Mouse (Mus musculus): Measurements from ENCODE around the gene Tnfsf10.
A peak's percentile ranks its signal among the peaks of the same experiment; 100 is the strongest.

The Tnfsf10 gene

DNA sequence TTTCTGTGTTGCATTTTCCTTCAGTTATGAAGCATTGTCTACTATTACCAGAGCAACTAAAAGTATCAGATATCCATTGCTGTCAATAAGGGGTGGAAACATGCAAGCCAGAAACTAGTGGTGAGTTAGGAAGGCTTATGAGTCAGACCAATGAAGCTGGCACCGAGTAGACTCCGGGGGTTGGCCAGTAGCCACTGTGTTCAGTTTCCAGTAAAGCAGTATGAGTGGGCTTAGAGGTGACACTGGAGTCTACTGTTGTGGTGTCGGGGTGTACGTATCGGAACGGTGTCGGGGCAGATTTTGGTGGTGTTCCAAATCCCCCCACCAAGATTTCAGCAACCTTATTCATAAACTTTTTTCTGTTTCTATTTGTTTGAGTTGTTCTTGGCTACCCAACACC is 5.9 kb upstream of the Tnfsf10 start:
- no peak for DNase-seq

DNA sequence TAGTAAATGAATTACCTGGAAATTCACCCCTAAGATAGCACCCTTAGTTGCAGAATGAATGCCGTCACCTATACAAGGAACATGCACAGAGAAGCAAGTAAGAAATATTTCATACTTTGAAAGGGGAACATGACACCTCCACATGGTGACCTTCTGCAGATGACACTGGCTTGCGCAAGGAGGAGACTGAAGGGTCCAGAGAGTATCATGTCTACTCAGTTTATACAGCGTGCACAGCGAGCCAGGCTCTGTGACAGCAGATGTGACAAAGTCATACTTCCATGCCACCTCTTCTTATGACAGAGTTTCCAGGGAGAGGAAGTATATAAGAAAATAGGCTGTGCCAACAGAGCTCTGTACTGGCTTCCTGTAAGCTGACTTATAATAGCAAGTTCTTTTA is 5.4 kb upstream of the Tnfsf10 start:
- no peak for DNase-seq

DNA sequence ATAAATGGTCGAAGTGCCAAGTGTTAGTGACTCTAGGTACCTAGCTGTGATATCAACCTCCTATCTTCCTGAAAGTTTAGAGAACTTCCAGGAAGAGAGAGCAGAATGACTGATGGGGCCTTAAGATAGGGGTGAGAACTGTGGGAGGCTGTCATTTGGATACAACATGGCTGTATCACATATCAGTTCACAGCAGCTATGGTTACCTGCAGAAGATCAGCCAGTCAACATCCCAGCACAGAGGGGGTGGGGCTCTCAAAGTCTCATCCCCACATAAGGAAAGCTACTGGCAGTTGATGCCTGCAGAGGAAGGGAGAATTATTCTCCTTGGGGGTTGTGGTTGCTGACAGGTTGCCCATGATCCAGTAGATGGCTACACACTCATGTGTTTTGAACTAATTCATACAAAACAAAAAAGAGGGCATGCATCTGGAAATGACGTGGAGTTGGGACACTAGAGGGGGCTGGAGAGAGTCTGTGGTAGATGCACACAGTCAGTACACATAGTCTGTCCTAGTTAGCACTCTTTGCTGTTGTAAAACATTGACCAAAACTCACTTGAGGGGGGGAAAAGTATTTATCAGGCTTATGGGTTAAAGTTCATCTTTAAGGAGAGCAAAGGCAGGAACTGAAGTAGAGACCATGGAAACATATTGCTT is 2.2 kb upstream of the Tnfsf10 start:
- no peak for DNase-seq

DNA sequence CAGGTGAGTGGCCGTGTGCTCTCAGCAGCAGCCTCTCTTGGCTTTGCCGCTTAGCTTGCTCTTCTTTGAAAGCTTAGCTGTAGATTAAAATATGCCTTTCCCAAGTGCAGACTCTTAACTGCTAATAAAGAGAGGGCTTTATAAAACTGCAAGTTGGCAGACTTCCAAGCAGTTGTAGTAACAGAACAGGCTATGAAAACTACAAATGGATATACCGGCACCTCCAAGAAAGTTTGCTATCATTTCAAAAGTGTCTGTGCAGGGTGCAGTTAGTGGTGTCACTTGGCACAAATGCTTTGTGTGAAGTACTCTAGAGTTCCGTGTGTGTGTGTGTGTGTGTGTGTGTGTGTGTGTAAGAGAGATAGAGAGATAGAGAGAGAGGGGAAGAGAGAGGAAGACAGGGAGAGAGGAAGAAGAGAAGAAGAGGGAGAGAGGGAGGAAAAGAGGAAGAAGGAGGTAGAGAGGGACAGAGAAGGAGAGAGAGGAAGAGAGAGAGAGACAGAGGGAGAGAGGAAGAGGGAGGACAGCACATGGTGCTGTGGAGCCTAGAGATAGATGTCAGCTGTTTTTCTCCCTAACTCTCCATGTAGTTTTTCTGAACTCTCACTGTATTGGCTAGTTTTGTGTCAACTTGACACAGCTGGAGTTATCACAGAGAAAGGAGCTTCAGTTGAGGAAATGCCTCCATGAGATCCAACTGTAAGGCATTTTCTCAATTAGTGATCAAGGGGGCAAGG is 628 bp downstream of the Tnfsf10 start:
- no peak for DNase-seq

DNA sequence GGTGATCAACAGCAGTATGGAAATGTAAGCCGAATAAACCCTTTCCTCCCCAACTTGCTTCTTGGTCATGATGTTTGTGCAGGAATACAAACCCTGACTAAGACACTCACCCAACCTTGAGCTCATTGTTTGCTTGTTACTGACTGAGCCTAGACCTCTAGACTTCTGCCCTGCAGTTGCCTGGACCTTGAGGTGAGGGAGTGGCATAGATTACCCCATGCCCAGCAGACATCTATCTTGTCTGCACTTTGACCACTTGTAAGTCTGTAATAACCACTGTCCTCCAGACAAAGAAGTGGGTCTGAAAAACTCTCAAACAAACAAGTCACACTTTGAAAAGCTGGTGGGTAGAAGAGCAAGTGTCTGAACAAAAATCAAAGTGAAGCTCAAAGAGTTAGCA is 2.8 kb downstream of the Tnfsf10 start:
- DNase-seq, result no peak

DNA sequence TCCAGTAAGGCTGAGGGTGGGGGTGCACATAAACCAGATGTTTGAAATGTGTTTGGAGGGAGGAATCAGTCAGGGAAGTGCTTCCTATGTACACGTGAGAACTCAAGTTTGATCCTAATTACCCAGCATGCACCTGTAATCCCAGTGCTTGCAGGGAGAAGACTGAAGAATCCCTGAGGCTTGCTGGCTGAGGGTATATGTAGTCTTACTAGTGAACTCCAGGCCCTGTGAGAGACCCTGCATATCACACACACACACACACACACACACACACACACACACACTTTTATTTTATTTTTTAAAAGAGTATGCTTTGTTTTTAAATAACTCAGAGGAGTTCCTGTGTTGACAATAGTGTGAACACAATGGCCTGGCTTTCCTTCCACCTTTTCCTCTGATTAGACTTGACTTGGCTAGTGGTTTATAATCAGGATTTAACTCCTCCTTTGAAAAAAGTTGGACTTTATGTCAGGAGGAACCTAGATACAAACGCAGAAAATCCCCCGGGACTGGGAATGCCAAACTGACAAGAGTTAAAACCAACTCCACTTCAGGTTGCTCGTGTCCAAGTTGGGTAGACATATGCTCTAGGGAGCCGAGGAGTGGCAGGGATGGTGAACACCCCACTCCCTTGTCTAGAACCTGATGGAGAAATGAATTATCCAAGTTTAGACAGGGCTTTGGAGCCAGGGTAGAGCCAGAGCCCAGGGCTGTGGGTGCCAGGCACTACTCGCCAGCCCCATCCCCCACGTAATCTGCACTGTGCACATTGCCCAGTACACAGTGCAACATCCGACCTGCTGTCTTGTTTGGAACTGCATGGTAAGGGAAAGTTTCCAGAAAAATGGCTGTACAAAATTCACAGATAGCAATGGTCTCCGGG is 4.0 kb downstream of the Tnfsf10 start:
- DNase-seq, result peak; percentile 29 to 60

DNA sequence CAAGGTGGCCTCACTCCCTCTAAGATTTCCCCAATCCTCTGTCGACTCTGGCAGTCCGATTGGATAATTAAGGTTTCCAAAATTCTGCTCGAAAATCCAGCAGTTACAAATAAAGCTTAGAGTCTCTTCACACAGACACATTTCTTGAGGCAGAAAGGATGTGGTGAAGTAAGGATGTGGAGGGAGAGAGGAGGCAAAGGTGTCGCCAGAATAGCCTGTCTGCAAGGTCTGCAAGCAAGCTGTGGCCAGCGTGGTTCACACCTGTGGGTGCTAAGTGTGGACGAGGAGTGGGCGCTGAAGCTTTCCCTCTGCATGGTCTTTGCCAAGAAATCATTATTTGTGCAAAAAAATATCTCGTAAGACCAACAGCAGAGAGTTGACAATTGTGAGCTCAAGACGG is 5.8 kb downstream of the Tnfsf10 start:
- DNase-seq, result no peak

DNA sequence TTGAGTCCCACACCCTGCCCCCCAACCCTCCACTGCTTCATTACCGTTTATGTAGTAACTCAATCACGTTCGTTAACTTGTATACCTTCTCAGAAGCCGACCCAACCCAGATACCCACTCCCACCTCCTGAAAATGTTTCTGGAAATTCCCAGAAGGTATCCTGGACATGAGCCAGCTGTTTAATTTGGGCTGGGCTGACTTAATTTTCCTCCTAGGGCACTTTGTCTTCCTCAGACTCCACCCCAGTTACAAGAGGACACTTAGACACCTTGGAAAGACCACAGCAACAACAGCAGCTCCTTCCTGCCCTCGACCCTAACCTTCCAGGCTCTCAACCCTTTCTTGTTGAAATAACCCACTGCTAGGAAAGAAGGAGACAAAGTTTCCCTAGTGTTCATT is 6.7 kb downstream of the Tnfsf10 start:
- DNase-seq, result peak in 1 of 2 experiments; percentile 22

DNA sequence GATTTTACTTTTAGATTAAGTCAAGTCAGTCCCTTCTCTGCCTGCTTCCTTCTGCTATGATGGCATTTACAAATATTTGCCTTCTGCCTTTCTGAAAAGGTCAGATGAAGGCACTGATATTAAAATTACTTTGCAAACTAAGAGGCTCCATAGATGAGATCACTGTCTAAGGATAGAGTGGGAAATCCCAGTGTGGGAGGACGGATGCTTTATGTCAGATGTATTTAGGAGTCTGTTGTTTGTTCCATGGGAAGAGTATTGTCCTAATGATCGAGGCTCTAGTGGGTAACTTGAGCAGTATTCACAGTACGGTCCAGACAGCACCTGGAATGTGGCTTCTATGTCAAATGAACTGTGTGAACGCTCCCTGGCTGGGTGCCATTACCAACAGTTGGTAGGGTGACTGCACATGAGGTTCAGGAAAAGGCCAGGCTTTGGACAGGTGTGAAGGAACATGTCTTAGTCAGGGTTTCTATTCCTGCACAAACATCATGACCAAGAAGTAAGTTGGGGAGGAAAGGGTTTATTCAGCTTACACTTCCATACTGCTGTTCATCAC is 9.9 kb downstream of the Tnfsf10 start:
- peak; percentile 64 to 79 for DNase-seq

DNA sequence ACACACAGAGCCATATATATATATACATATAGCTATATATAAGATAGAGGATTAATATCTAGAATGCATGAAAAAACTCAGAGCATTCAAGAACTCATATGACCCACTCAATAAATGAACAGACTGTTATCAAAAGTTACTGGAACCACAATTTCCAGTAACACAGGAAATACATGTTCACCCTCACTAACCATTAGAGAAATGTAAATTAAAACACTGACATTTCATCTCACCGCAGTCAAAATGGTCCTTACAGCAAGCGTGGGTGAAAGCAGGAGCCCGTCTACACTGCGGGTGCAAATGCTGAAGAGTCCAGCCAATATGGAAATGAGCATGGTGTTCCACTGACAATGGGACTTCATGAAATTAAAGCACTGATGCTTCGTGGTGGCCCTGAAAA is 13.9 kb downstream of the Tnfsf10 start:
- DNase-seq, result no peak

DNA sequence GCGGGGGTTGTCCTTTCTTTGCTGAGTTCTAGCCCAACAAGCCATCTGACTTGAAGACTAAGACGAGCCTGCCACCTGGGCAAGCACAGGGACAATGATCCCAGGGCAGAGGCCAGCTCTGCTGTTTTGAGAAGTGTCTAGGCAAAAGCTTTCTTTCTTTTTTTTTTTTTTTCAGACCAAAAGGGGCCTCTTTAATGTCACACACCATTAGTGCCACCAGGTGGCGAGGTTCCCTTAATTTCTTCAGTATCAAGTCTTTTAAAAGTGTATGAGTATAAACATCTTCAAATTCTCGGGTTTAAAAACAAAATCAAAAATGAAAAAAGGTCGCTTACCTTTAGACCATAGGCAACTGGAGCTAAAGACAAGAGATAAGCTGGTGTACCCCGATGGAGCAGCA is 21.6 kb downstream of the Tnfsf10 start:
- DNase-seq, result peak; percentile 78 to 81

DNA sequence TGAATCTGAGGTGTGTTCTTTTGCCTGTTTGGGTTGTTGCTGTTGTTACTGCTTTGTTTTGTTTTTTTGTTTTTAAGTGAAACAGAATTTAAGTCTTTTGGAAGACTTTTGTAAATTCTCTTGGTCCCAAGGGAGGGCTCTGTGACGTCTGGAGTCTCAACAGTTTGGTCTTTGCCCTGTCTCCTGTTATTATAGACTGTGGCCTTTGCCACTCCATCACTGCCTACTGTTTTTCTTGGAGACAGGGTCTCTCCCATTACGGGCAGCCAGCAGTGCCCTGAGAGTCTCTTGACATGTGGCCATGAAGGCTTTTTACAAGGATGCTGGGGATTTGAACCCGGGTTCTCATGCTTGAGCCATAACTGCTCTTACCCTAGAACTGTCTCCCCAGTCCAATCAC is 22.1 kb downstream of the Tnfsf10 start:
- DNase-seq, result no peak

DNA sequence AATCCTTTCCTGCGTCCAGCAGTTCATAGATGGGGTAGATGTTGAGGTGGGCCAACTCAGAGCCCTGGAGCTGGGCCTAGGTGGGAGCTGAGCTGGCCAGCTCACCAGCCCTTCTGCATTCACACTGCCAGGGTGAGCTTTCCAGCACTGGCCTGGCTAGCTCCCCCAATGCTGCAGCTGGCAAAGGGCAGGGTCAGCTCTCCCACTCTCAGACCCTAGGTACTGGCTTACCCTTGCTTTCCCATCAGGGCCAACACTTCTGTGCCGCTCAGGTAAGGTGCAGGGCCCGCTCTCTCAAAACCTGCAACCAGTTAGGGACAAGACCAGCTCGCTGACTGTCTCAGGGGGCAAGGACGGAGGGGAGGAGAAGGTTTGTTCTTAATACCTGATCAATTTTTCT is 23.9 kb downstream of the Tnfsf10 start:
- no peak for DNase-seq

DNA sequence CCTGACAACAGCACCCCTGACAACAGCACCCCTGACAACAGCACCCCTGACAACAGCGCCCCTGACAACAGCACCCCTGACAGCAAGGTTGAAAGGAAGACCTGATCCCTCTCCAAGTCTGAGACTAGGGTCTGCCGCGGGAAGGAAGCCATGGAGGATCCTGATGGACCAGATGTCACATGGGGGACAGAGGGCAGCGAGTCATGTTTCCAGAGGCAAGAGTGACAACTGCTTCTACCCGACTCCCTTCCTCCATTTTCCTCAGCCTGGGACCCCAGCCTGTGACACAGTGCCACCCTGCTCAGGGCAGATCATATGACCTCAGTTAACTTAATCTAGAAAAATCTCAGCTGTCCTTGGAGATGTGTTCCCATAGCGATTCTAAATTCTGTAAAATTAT is 25.6 kb downstream of the Tnfsf10 start:
- DNase-seq, result no peak

DNA sequence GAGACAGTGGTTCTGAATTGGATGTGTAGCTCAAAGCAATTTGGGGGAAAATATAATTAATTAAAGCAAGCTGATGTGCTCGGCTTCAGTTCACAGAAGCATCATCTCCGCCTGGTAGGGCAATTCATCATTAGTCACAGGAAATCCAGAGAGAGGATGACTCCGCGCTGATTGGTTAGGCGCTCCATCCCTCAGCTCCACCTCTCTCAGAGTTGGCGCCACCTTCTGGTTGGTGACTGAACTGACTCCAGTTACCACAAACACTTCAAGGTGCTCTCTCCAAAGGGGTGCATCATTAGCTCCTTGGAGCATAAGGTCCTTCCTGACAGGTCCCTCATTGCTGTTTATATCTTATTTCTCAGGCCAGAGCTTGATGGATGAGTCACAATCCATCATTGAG is 28.7 kb downstream of the Tnfsf10 start:
- DNase-seq, result peak; percentile 63 to 66

DNA sequence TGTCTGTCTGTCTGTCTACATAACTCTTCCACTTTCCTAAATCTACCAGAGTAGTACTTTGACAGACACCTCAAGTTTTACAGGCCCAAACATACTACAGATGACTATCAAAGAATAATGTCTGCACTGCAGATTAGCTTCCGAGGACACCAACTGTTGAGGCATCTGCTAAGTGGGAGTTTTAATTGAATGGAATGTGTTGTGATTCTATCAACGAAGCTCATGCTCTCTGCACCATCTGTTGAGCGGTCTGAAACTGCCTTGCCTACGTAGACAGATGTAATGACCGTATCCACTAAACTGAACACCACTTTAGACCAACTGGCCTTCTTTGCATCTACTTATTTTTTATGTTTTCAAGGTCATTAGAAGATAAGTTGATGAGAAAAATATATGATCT is 31.6 kb downstream of the Tnfsf10 start:
- no peak for DNase-seq

DNA sequence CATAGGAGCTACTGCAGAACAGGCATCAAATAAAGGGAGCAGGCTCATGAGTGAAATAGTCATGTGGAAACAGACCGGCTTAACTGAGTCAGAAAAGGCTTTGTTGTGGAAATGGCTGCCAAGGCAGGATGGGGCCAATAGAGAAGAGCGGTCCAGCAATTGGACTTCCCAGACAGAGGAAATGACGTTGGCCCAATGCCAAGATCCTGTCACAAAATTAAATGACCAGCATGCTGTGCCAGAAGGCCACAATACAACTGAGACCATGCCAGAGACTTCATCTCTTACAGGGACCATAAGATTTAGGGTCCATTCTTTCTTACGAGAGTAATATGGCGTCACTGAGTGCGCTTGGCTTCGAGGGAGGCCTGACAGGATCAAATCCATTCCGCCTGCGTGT is 34.3 kb downstream of the Tnfsf10 start:
- peak; percentile 77 to 83 for DNase-seq

DNA sequence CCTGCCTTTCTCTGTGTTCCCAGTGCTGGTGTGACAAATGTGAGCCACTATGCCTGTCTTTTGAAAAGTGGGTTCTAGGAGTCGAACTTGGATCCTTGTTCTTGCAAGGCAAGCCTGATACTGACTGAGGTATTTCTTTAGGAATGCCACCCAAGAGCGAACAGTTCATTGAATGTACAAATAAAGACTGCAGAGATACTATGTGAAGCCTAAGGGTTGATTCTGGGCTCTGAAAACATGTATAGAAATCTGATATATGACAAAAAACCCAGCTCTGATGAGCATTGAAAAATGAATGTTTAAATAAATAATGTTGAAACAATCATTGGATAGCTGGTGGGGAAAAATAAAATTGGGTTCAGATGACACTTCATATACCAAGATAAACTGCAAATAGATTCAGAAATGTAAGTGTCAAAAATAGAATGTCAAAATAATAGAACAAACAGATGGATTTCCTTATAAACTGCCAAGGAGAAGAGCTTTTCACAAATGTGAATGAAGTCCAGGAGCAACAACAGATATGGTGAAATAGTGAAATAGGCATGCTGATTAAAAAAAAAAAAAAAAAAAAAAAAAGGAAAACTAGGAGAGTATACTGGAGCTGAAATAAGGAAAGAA is 42.4 kb downstream of the Tnfsf10 start:
- no peak for DNase-seq

DNA sequence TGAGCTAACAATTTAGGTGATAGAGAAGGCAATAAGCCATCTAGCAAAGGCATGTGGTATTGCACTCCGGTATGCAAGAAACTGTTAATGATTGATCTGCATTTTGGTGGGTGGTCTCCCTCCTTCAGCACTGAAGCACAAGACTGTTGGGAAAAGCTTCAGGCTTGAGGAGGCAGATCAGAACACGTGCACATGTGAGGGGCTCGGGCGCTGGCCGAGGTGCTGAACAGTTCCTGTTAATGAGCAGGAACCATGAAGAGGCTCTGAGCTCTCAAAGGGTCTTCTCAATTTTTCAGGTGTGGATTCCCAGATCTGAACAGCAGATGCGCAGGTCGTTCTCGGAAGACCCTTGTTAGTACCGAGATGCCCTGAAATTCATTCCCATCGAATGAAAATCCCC is 53.3 kb downstream of the Tnfsf10 start:
- peak; percentile 91 for DNase-seq

DNA sequence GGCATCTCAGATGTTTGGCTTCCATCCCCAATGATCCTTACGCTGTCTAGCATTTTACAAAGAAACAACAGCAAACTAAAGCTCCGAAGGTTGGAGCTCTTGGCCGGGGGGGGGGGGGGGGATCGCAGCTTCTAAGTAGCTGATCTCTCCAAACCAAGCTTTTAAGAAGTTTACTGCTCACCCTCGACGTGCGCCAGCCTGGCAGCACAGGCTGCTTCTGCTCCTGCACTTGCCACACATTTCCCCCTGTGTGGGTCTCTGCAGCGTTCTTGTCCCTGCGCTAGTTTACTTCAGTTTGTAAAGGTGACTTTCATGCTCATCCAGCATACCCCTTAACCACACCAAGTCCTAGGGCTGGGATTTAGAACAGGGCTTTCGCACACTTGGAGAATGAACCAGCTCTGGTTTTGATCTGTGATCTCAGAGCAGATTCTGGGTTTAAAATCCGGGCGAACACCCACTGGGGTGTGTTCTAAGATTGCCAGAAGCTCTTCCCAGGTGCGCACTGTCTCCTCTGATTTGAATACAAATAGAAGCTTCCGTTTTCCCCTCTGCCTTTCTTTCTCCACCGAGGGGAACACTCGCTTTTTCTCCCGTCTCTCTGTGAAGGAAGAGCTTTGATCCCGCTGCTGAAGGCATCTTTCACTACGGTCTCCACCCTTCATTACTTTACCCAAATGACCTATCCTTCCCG is 53.9 kb downstream of the Tnfsf10 start:
- DNase-seq, result no peak

DNA sequence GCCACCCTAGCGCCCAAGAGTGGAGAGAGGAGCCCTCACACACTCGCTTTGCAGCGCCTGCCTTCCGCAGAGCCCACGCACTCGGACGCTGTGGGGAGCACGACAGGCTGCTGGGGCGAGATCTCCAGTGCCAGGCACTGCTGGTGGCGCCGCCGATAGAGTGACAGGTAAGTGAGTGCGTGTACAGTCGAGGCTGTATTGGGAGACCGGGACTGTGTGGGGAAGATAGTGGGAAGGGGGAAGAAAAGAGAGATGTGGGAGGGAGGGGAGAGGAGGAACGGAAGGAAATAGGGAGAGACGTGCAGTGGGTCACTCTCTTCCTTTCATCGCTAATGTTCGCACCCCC is 54.4 kb downstream of the Tnfsf10 start, which contains the start of gene Ghsr:
Ghsr (plus strand) TSS at position 76 of the 346 bp plus-strand sequence.
- DNase-seq, result no peak
